Mouse (Mus musculus): ENCODE measurements around the gene Gm31371.
"Not testable (repeated sequence)": the region's sequence is repeated elsewhere in the genome, so short reads cannot be mapped to it uniquely, and the experiment has no call there.

The Gm31371 gene

GRCm38 (mm10) chr8:19903092-19903491 is at the start of gene Gm31371:
Gene Gm31371 (plus strand): TSS chr8:19903392.
- not testable (repeated sequence) for DNase-seq (ENCODE audit: low spot score)

GRCm38 (mm10) chr8:19906425-19907055 is 3.3 kb downstream of the Gm31371 start:
- DNase-seq (ENCODE audit: low spot score): not testable (repeated sequence)

- DNase-seq (ENCODE audit: low spot score): peak; percentile 10
These were observed 5.7 kb downstream of the Gm31371 start for GRCm38 (mm10) chr8:19908841-19909321.

- not testable (repeated sequence) for DNase-seq (ENCODE audit: low spot score)
These were observed 15.9 kb downstream of the Gm31371 start for GRCm38 (mm10) chr8:19919086-19919485.

- DNase-seq (ENCODE audit: low spot score): not testable (repeated sequence)
These were observed 31.1 kb downstream of the Gm31371 start for GRCm38 (mm10) chr8:19934274-19934673.

GRCm38 (mm10) chr8:19935541-19936030 is 32.4 kb downstream of the Gm31371 start:
- peak; percentile 13 for DNase-seq (ENCODE audit: low spot score)

- DNase-seq (ENCODE audit: low spot score): no peak
These were observed 57.7 kb downstream of the Gm31371 start for GRCm38 (mm10) chr8:19960935-19961334.

- DNase-seq (ENCODE audit: low spot score): peak; percentile 10
These were observed 60.6 kb downstream of the Gm31371 start for GRCm38 (mm10) chr8:19963766-19964165.

GRCm38 (mm10) chr8:19968151-19968550 is 65.0 kb downstream of the Gm31371 start:
- peak; percentile 48 for DNase-seq (ENCODE audit: low spot score)

- not testable (repeated sequence) for DNase-seq (ENCODE audit: low spot score)
These were observed 72.0 kb downstream of the Gm31371 start for GRCm38 (mm10) chr8:19975237-19975636.

Measured in urinary bladder, postnatal 10 days (tissue).